ENCODE assay signal across 10 mouse cellular contexts in genomic region chr11:116079511-116079910, GRCm38 (mm10). TPM values are rescaled to one million over a fixed set of nuclear protein-coding genes. Genes with fewer than 3 reads are reported as not detected.
DNase-seq lines count a peak whose midpoint lies in the region; ATAC-seq lines count a peak whose summit lies in the region.
"Had no signal": no experiment of that assay in that cellular context is flagged by ENCODE, and none has a peak within 500 bp of the region (broad histone marks: within the 10 kb centered on the region; RNA-seq: fewer than 3 reads in every experiment).

No protein-coding gene starts in this region.

- no peak overlapping the region for H3K9ac ChIP-seq in forebrain, embryonic 16.5 days (replicated peaks; ENCODE audit: low read depth, low read length)

- H3K27ac ChIP-seq in forebrain, embryonic 10.5 days, result peak overlapping the region; percentile 80
- H3K27ac ChIP-seq in forebrain, embryonic 16.5 days (ENCODE audit: low read length), result no peak overlapping the region

- no peak for DNase-seq in forebrain, embryonic 10.5 days (ENCODE audit: extremely low spot score, low spot score)
- DNase-seq in 3134 (ENCODE audit: extremely low read depth, insufficient read length, low spot score), result peak; percentile 73
- peak; percentile 74 to 82 for DNase-seq in cerebellum, postnatal 25 days
- peak; percentile 84 to 87 for DNase-seq in left cerebral cortex, postnatal 36 days (ENCODE audit: low spot score in 2 of 2)
- no peak for DNase-seq in urinary bladder, postnatal 10 days (ENCODE audit: low spot score)
- DNase-seq in heart, postnatal 36 days, result no peak
- no peak for DNase-seq in natural killer cell, adult 2 months (ENCODE audit: low spot score in 2 of 2)
- DNase-seq: kidney, postnatal 14 days had no signal

- no peaks in the 10 kb centered on the region for H3K27me3 ChIP-seq in forebrain, embryonic 10.5 days (ENCODE audit: poor library complexity, severe bottlenecking)
- H3K27me3 ChIP-seq in forebrain, embryonic 16.5 days (replicated peaks; ENCODE audit: control insufficient read depth, insufficient read depth, low read length), result no peaks in the 10 kb centered on the region
- H3K27me3 ChIP-seq: heart, embryonic 13.5 days had no signal

- H3K4me2 ChIP-seq in forebrain, embryonic 16.5 days (ENCODE audit: low read length), result no peak overlapping the region
- H3K4me2 ChIP-seq: heart, embryonic 13.5 days had no signal

- no peak for ATAC-seq in forebrain, embryonic 16.5 days

- H3K36me3 ChIP-seq in forebrain, embryonic 10.5 days (replicated peaks), result peaks cover 58% of the 10 kb centered on the region
- H3K36me3 ChIP-seq in forebrain, embryonic 16.5 days (ENCODE audit: control insufficient read depth, insufficient read depth), result peaks cover 23% of the 10 kb centered on the region

- 93% methylated on average over 10 of the region's 10 CpGs for WGBS in forebrain, embryonic 10.5 days
- 80% methylated on average over 10 of the region's 10 CpGs for WGBS in forebrain, embryonic 16.5 days

- H3K4me3 ChIP-seq in forebrain, embryonic 10.5 days, result peak overlapping the region; percentile 47; the same call in 1 of the 2 replicates
- no peak overlapping the region for H3K4me3 ChIP-seq in forebrain, embryonic 16.5 days (replicated peaks; ENCODE audit: low read length)
- H3K4me3 ChIP-seq: heart, embryonic 13.5 days had no signal

- H3K9me3 ChIP-seq in forebrain, embryonic 10.5 days, result no peaks in the 10 kb centered on the region
- no peaks in the 10 kb centered on the region for H3K9me3 ChIP-seq in forebrain, embryonic 16.5 days (ENCODE audit: control insufficient read depth, low read length)
- H3K9me3 ChIP-seq: heart, embryonic 13.5 days had no signal

- H3K4me1 ChIP-seq in forebrain, embryonic 10.5 days, result peaks cover 59% of the 10 kb centered on the region
- H3K4me1 ChIP-seq in forebrain, embryonic 16.5 days (replicated peaks; ENCODE audit: control insufficient read depth, insufficient read depth, low read length), result peaks cover 5% of the 10 kb centered on the region

- intact Hi-C loops in left cerebral cortex, postnatal 36 days (cut with DNase I), result no loop called here
- intact Hi-C loops in heart, postnatal 36 days (cut with DNase I), result no loop called here

RNA-seq across cellular contexts. Expression of gene Unc13d, which starts 1.8 kb away (rescaled TPM):
- polyA plus RNA-seq in forebrain, embryonic 10.5 days (2016; fragmentation: Nextera tagmentation; extraction: Ambion mirVana), result 3.7 and 3.8 TPM in 2 replicates
- 0.60 and 0.62 TPM in 2 replicates for polyA plus RNA-seq in forebrain, embryonic 16.5 days (2015; fragmentation: Nextera tagmentation; extraction: Ambion mirVana)
- 1 to 10 TPM in 1 of 2 experiments, under 1 TPM in 1; 0.93 to 1.0 TPM for total RNA-seq in left cerebral cortex, postnatal 36 days (2021)
- total RNA-seq in heart, postnatal 36 days (2021), result under 1 TPM; 0.41 to 0.42 TPM

RNA-seq across cellular contexts. Expression of gene Wbp2, which starts 7.3 kb away (rescaled TPM):
- polyA plus RNA-seq in forebrain, embryonic 10.5 days (2016; fragmentation: Nextera tagmentation; extraction: Ambion mirVana), result 71.0 and 73.6 TPM in 2 replicates
- 162 and 163 TPM in 2 replicates for polyA plus RNA-seq in forebrain, embryonic 16.5 days (2015; fragmentation: Nextera tagmentation; extraction: Ambion mirVana)
- total RNA-seq in left cerebral cortex, postnatal 36 days (2021), result 100 to 1,000 TPM; 388 to 420 TPM
- 100 to 1,000 TPM in 1 of 2 experiments, 10 to 100 TPM in 1; 97.0 to 106 TPM for total RNA-seq in heart, postnatal 36 days (2021)

RNA-seq across cellular contexts. Expression of gene Trim47, which starts 47.5 kb away (rescaled TPM):
- 2.1 and 2.4 TPM in 2 replicates for polyA plus RNA-seq in forebrain, embryonic 10.5 days (2016; fragmentation: Nextera tagmentation; extraction: Ambion mirVana)
- 6.6 and 8.7 TPM in 2 replicates for polyA plus RNA-seq in forebrain, embryonic 16.5 days (2015; fragmentation: Nextera tagmentation; extraction: Ambion mirVana)
- 1 to 10 TPM; 7.0 to 9.6 TPM for total RNA-seq in left cerebral cortex, postnatal 36 days (2021)
- total RNA-seq in heart, postnatal 36 days (2021), result 10 to 100 TPM; 25.2 to 34.2 TPM

RNA-seq across cellular contexts. Expression of gene Unk, which starts 49.4 kb away (rescaled TPM):
- polyA plus RNA-seq in forebrain, embryonic 10.5 days (2016; fragmentation: Nextera tagmentation; extraction: Ambion mirVana), result 48.4 and 48.9 TPM in 2 replicates
- 37.6 and 42.1 TPM in 2 replicates for polyA plus RNA-seq in forebrain, embryonic 16.5 days (2015; fragmentation: Nextera tagmentation; extraction: Ambion mirVana)
- total RNA-seq in left cerebral cortex, postnatal 36 days (2021), result 10 to 100 TPM; 18.9 to 27.0 TPM
- 1 to 10 TPM; 8.0 to 8.4 TPM for total RNA-seq in heart, postnatal 36 days (2021)

RNA-seq across cellular contexts. Expression of gene Trim65, which starts 51.4 kb away (rescaled TPM):
- 1.7 TPM in 2 replicates for polyA plus RNA-seq in forebrain, embryonic 10.5 days (2016; fragmentation: Nextera tagmentation; extraction: Ambion mirVana)
- polyA plus RNA-seq in forebrain, embryonic 16.5 days (2015; fragmentation: Nextera tagmentation; extraction: Ambion mirVana), result 2.0 TPM in 2 replicates
- total RNA-seq in left cerebral cortex, postnatal 36 days (2021), result 1 to 10 TPM; 7.2 to 8.4 TPM
- total RNA-seq in heart, postnatal 36 days (2021), result 1 to 10 TPM; 7.4 to 7.6 TPM

Comparison
In these comparisons a context has a peak if more than half of its experiments do, and no peak if none do; other contexts are left out.
1. DNase-seq: peak in 3134 (single experiment), cerebellum, postnatal 25 days (2 of 2) and left cerebral cortex, postnatal 36 days (2 of 2); none in forebrain, embryonic 10.5 days (single experiment), urinary bladder, postnatal 10 days (single experiment), heart, postnatal 36 days (0 of 2) and natural killer cell, adult 2 months (0 of 2).